Mouse (Mus musculus) ES-Bruce4 (cell line): Measurements from ENCODE around the gene Gm9195.

Source experiments
- CTCF ChIP-seq: IDR thresholded peaks from one replicate; pipeline ENCODE4 v1.8.1; 2011; ENCODE audit warnings: low read depth, low read length
- POLR2A ChIP-seq: IDR thresholded peaks from one replicate; pipeline ENCODE4 v1.8.1; 2011; ENCODE audit warnings: low read length; ENCODE audit not compliant: insufficient read depth

GRCm38 (mm10) chr14:72460291-72460690, 31.3 kb downstream of the Gm9195 start:
- no peak for TF ChIP-seq POLR2A
- no peak for TF ChIP-seq CTCF
